Mouse (Mus musculus): ENCODE data around the gene Ndufb10. TPM values are rescaled to one million over a fixed set of nuclear protein-coding genes. Genes with fewer than 3 reads are reported as not detected.
A peak's percentile ranks its signal among the peaks of the same experiment; 100 is the strongest.

Ndufb10 gene
- total RNA-seq, 2 experiments from 2014 or later, result 184 to 189 TPM

- intact Hi-C loops (cut with DNase I), result no loop called here
- no peak for DNase-seq (ENCODE audit: low spot score in 2 of 2)
Observed at GRCm38 (mm10) chr17:24717943-24718342, 6.3 kb downstream of the Ndufb10 start, which contains the start of the genes Rnf151 and Rps2. TSS of gene Rnf151 (minus strand) at chr17:24718063. TSS of gene Rps2 (plus strand) at chr17:24718116.

- DNase-seq (ENCODE audit: low spot score in 2 of 2), result no peak
- intact Hi-C loops (cut with DNase I), result no loop called here
Observed at GRCm38 (mm10) chr17:24716166-24716682, 8.1 kb downstream of the Ndufb10 start.

- no peak for DNase-seq (ENCODE audit: low spot score in 2 of 2)
- intact Hi-C loops (cut with DNase I), result no loop called here
Observed at GRCm38 (mm10) chr17:24715556-24715955, 8.7 kb downstream of the Ndufb10 start.

GRCm38 (mm10) chr17:24708646-24709045 is 15.6 kb downstream of the Ndufb10 start:
- no peak for DNase-seq (ENCODE audit: low spot score in 2 of 2)
- intact Hi-C loops (cut with DNase I), result no loop called here

DNA sequence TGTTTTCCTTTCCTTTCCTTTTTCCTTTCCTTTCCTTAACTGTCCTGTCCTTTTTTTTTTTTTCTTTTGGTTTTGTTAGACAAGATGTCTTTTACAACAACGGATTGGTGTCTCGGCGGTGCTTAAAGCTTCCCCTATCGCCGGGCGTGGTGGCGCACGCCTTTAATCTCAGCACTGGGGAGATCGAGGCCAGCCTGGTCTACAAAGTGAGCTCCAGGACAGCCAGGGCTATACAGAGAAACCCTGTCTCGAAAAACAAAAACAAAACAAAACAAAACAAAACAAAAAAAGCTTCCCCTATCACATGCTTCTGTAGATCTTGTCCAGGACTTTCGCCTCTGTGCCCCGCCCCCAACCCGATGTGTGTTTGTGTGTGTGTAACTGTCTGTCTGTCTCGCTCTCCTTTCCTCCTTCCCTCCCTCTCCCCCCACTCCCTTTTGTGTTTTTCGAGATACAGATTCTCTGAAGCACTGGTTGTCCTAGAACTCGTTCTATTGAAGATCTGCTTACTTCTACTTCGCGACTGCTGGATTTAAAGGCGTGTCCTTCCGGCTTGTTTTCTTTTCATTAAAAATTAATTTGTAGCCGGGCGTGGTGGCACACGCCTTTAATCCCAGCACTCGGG is 16.4 kb downstream of the Ndufb10 start:
- intact Hi-C loops (cut with DNase I), result loop anchor here (1.0 kb wide), 1 partner anchor 11 kb away; no protein-coding TSS in a partner anchor
- DNase-seq (ENCODE audit: low spot score in 2 of 2), result no peak

DNA sequence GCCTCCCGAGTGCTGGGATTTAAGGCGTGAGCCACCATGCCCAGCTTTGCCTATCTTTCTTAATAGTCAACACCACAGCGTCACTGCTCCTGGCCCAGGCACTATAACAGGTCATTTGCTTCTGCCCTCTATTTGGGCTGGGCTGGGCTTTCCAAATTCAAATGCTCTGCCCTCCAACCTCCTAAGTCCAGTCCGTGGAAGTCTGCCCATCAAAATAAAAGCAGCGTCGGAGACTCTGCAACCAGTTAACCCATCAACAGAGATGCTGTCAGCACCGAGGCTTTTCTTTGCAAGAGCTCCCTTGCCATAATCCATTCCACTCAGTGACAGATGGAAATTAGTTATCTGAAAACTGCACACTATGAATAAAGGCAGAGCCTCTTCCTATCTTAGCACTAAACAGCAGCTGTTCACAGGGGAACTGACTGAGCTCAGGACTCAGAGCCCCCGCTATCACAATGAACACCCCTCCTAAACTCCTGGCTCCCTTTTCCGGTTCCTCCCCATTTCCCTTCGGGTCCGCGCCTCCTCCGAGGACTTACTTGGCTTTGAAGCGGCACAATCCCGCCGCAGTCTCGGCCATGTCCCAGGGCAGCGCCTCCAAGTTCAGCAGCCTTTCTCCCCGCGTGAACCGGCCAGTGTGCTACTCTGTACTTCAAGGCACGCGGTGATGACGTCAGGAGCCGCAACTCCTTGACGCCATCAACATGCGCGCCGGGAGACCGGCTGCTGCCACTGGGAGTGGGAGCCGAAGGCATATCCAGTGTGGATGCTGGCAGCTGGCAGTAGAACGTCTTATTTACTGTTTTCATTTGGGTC is 17.1 kb downstream of the Ndufb10 start, which contains the start of gene Tbl3:
Gene Tbl3, minus strand, starts transcription at position 679 of the 819 bp plus-strand sequence.
- intact Hi-C loops (cut with DNase I), result loop anchor here (1.0 kb wide), 1 partner anchor 12 kb away; no protein-coding TSS in a partner anchor

GRCm38 (mm10) chr17:24705821-24706220 is 18.5 kb downstream of the Ndufb10 start:
- DNase-seq (ENCODE audit: low spot score in 2 of 2), result no peak
- intact Hi-C loops (cut with DNase I), result no loop called here

More for the DNA sequence above, 17.1 kb downstream of the Ndufb10 start, which contains the start of gene Tbl3:
- peak; percentile 94 to 97 for DNase-seq (ENCODE audit: low spot score in 2 of 2)

GRCm38 (mm10) chr17:24701251-24701650 is 23.0 kb downstream of the Ndufb10 start:
- intact Hi-C loops (cut with DNase I), result no loop called here
- DNase-seq (ENCODE audit: low spot score in 2 of 2), result no peak

GRCm38 (mm10) chr17:24699473-24699872 is 24.8 kb downstream of the Ndufb10 start:
- intact Hi-C loops (cut with DNase I), result no loop called here
- DNase-seq (ENCODE audit: low spot score in 2 of 2), result no peak

DNA sequence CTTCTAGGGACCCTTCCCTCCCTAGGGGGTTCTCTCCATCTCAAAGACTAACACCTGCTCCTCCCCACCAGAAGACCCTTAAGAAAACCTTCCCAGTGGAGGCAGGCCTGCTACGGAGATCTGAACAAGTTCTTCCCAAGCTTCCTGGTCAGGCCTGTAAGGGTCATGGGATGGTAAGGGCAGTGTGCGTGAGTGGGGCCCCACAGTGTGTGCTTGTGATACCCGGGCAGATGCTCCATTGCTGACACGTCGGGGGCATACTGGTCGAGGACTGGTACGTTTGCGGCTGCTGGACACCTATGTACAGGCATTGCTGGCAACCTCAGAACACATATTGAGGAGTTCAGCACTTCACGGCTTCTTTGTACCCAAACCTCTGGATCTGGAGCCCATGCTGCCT is 25.6 kb downstream of the Ndufb10 start:
- DNase-seq (ENCODE audit: low spot score in 2 of 2), result no peak
- intact Hi-C loops (cut with DNase I), result no loop called here

GRCm38 (mm10) chr17:24697985-24698384 is 26.3 kb downstream of the Ndufb10 start:
- DNase-seq (ENCODE audit: low spot score in 2 of 2), result peak in 1 of 2 experiments; percentile 52
- intact Hi-C loops (cut with DNase I), result no loop called here

- DNase-seq (ENCODE audit: low spot score in 2 of 2), result peak; percentile 59 to 85
- intact Hi-C loops (cut with DNase I), result no loop called here
Observed at GRCm38 (mm10) chr17:24696011-24696697, 28.1 kb downstream of the Ndufb10 start, which contains the start of the genes Gfer and Noxo1. TSS of gene Gfer (minus strand) at chr17:24696156. TSS of gene Noxo1 (plus strand) at chr17:24696234.

DNA sequence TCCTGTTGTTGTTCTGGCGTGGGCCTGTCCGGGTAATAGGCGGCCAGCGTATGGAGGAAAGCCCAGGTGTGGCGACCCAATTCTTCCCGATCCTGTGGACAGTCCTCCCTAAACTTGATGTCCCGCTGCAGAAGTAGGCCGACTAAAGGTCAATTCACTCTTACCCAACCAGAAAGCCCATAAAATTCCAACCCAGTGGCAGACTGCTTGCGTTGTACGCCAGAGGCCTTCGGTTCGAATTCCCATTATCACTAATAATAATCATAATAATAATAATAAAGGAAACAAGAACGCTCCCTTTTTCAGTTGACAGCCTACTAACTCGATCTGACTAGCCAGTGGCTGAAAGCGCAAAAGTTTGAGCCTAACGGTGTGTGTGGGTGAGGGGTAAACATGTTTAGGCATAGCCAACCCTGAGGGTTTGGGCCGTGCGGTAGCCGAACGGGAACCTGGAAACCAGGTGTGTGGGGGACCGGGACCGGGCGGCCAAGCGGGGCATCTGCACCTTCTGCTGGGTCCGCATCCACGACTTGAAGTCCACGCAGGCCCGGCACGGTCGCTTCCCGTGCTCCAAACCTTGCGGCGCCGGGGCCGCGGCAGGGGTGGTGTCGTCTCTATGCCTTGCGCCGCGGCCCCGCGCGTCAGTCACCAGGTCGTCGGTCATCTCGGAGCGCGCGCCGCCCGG is 28.8 kb downstream of the Ndufb10 start:
- intact Hi-C loops (cut with DNase I), result no loop called here
- no peak for DNase-seq (ENCODE audit: low spot score in 2 of 2)

DNA sequence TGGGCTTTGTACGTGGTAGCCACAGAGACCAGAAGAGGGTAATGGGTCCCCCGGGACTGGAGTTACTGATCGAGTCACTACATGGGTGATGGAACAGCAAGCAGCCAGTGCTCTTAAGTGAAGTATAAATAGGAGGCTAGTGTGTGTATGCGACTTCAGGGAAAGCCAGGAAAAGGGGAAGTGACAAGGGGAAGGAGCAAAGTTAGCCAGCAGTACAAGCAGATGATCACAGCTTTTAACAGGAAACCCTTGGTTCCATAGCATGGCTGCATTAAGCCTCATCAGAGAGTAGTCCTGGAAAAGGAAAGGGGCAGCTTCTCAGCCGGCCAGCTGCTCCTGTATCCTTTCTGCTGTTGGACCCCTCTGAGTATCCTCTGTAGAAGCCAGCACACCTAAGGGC is 31.9 kb downstream of the Ndufb10 start:
- intact Hi-C loops (cut with DNase I), result no loop called here
- no peak for DNase-seq (ENCODE audit: low spot score in 2 of 2)

DNA sequence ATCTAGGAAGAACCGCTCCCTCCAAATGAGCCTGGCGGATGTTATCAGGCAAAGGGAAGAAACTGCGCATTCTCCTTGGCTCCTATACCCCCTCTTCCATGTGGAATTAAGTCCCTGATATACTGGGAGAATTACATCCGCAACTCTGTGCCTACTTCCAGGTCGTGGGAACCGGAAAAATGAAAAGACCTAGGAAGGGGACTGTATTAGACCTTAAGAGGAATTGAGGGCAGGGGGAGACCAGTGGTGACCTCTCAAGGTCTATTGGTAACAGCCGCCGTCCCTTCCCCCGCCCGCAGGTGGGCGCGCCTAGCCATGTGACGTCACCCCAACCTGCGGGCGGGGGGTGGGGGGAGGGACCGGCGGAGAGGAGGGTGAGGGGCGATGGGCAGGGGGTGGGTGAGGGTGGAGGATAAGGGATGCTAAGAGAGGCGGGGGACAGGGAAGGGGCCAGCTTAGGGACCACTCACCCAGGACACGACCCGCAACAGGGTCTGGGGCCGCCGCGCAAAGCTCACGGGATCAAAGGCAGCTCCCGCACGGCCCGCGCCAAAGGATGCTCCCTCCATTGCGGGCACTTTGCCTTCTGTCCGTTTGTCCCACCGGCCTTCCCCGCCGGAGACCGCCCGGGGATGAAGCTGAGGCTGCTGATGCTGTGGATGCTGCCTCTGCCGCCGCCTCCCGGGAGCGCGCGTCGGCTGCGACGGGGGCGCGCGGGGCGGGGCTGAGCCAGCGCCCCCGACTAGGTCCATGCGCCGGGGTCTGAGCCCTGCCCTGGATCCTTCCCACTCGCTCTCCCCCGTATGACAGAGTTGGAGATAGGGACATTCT is 34.8 kb downstream of the Ndufb10 start, which contains the start of gene Syngr3:
Gene Syngr3, minus strand, starts transcription at position 705 of the 831 bp plus-strand sequence.
- intact Hi-C loops (cut with DNase I), result no loop called here
- peak in 1 of 2 experiments; percentile 41 for DNase-seq (ENCODE audit: low spot score in 2 of 2)

- DNase-seq (ENCODE audit: low spot score in 2 of 2), result no peak
- intact Hi-C loops (cut with DNase I), result no loop called here
Observed at GRCm38 (mm10) chr17:24687599-24687998, 36.7 kb downstream of the Ndufb10 start.

DNA sequence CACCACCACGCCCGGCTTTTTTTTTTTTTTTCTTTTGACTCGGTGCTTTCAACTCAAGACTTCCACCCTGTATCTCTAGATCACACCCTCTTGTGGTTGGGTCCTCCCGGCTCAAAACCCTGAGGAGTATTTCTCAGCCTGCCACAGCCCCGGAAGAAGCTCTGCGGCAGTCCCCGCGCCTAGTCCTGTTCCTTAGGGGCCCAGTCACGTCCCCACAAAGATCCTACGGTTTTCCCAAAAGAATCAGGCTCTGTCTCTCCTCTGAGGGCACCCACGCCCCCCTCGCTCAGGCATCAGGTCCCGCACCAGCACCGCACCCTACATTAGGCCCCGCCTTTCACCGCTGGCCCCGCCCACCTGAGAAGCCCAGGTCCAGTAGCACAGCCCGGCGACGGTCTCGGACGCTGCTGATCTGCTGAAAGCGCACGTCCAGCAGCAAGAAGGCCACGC is 37.1 kb downstream of the Ndufb10 start:
- intact Hi-C loops (cut with DNase I), result no loop called here
- DNase-seq (ENCODE audit: low spot score in 2 of 2), result no peak

GRCm38 (mm10) chr17:24686514-24686913 is 37.8 kb downstream of the Ndufb10 start:
- intact Hi-C loops (cut with DNase I), result no loop called here
- no peak for DNase-seq (ENCODE audit: low spot score in 2 of 2)

All from left cerebral cortex, postnatal 14 days (tissue).